Mouse (Mus musculus): ENCODE measurements around the gene Fam213b. TPM values are rescaled to one million over a fixed set of nuclear protein-coding genes. Genes with fewer than 3 reads are reported as not detected.
A peak's percentile ranks its signal among the peaks of the same experiment; 100 is the strongest.

Gene Fam213b
- polyA plus RNA-seq, 1 experiment from 2014 or later: 64.5 TPM

DNA sequence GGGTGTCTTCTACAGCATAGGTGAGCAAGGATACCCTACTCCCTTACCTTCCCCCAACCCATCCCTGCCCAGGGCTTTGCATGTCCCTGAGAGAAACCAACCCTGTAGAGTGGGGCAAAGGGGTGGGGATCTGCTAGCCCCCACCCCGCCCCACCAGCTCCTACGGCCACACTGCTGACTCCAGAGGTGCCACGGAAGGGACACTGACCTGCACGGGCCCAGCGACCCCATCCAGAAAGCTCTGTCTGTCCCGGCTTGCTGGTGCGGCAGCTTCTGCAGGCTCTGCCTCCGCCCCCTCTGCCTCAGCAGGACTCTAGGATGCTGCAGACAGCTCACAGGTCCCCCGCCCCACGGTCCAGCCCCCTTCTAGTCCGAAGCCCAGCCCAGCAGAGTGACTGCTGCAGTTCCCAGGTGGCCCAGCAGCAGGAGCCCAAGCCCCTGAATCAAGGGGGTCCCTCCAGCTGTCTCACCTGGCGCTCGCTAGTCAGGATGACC lies 27.1 kb downstream of the Fam213b start:
- Histone ChIP-seq H3K36me3 (ENCODE audit: control insufficient read depth, insufficient read depth, low read length) (no peaks in the 10 kb centered on the region), H3K9ac (ENCODE audit: low read depth, low read length) (peak overlapping the region; percentile 59), H3K27me3 (ENCODE audit: control insufficient read depth, insufficient read depth, low read depth, low read length) (peaks cover 3% of the 10 kb centered on the region), H3K27ac (ENCODE audit: low read length) (no peak overlapping the region), H3K4me1 (ENCODE audit: control insufficient read depth, insufficient read depth, low read length) (no peaks in the 10 kb centered on the region), H3K4me3 (ENCODE audit: low read depth, low read length) (peak overlapping the region; percentile 36), H3K4me2 (ENCODE audit: low read length) (peak overlapping the region; percentile 52), H3K9me3 (replicated peaks; ENCODE audit: control insufficient read depth, low read length, poor library complexity, severe bottlenecking) (no peaks in the 10 kb centered on the region)
- 4% methylated on average over 13 of the region's 13 CpGs for WGBS
- ATAC-seq: peak; percentile 63

DNA sequence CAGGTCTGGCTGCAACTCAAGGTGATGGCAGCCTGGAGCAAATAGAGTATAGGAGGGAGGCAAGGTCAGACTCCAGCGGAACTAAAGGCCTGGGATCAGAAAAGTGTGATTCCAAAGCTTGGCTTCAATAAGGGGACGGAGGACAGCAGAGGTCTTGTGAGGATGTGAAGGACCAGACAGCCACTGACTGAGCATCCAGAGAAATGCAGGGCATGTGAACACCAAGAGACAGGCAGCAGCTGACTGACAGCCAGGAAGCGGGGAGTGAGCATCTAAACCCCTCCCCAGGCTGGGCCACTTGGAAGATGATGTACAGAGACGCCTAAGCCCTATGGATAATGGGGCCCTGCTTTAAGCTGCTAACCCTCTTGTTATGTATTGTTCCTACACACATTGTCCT lies 28.2 kb downstream of the Fam213b start:
- H3K36me3 ChIP-seq (ENCODE audit: control insufficient read depth, insufficient read depth, low read length): no peaks in the 10 kb centered on the region
- H3K27me3 ChIP-seq (ENCODE audit: control insufficient read depth, insufficient read depth, low read depth, low read length): no peaks in the 10 kb centered on the region; the same call in 1 of the 2 replicates
- no peak overlapping the region for H3K27ac ChIP-seq (ENCODE audit: low read length)
- H3K4me3 ChIP-seq (ENCODE audit: low read depth, low read length): no peak overlapping the region
- WGBS: 56% methylated on average over 4 of the region's 4 CpGs
- H3K9me3 ChIP-seq (replicated peaks; ENCODE audit: control insufficient read depth, low read length, poor library complexity, severe bottlenecking): no peaks in the 10 kb centered on the region
- H3K4me2 ChIP-seq (ENCODE audit: low read length): no peak overlapping the region
- H3K4me1 ChIP-seq (ENCODE audit: control insufficient read depth, insufficient read depth, low read length): no peaks in the 10 kb centered on the region
- H3K9ac ChIP-seq (ENCODE audit: low read depth, low read length): no peak overlapping the region
- ATAC-seq: no peak

DNA sequence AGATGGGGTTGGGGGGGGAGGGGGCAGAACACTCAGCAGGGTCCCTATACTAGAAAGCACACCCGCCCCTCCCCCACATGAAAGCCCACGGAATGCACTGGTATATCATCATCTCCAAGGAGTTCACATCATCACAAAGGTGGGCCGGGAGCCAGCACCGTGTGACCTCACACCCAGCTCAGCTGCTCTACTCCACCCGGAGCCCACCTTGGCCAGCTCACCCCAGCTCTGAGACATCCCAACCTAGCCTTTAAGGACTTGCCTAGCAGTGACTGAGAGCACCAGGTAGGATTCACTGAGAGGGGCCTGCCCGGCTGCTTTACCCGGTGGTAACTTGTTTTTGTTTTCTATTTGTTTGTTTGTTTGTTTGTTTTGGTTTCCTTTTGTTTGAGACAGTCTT lies 29.5 kb downstream of the Fam213b start, which contains the start of gene Mmel1:
Gene Mmel1, plus strand, starts transcription at position 146 of the 400 bp plus-strand sequence.
- Histone ChIP-seq H3K4me2 (ENCODE audit: low read length) (no peak within 1 kb of the TSS), H3K4me3 (ENCODE audit: low read depth, low read length) (no peak within 1 kb of the TSS), H3K4me1 (ENCODE audit: control insufficient read depth, insufficient read depth, low read length) (peaks cover 5% of the 10 kb centered on the region; the same call in 1 of the 2 replicates), H3K27ac (ENCODE audit: low read length) (no peak within 1 kb of the TSS), H3K36me3 (ENCODE audit: control insufficient read depth, insufficient read depth, low read length) (no peaks in the 10 kb centered on the region), H3K9me3 (replicated peaks; ENCODE audit: control insufficient read depth, low read length, poor library complexity, severe bottlenecking) (no peaks in the 10 kb centered on the region), H3K27me3 (ENCODE audit: control insufficient read depth, insufficient read depth, low read depth, low read length) (no peaks in the 10 kb centered on the region; the same call in 1 of the 2 replicates), H3K9ac (ENCODE audit: low read depth, low read length) (0 out of 2 replicates have a peak within 1 kb of the TSS, but pooled peaks have one; percentile 26)
- 87% methylated on average over 7 of the region's 7 CpGs for WGBS
- ATAC-seq: no peak

DNA sequence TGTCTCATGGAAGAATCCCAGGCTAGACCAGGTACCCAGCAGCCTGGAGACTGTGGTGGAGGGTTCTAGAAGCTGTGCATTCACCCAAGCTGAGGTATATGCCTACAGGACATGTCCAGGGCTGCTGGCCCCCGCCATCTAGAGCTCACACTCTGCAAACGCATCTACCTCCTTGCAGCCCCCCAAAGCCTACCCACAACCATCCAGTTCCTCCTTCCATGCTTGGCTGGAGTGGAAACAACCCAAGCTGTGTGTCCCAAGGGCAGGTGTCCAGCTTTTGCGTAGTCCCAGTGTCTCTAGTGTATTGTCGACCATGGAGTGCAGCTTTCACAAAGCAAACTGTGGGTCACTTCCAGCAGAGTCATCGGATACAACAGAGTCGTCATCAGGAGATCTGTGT lies 31.7 kb downstream of the Fam213b start:
- no peak for ATAC-seq
- no peak overlapping the region for H3K27ac ChIP-seq (ENCODE audit: low read length)
- H3K9me3 ChIP-seq (replicated peaks; ENCODE audit: control insufficient read depth, low read length, poor library complexity, severe bottlenecking): no peaks in the 10 kb centered on the region
- H3K4me1 ChIP-seq (ENCODE audit: control insufficient read depth, insufficient read depth, low read length): peaks cover 10% of the 10 kb centered on the region
- H3K4me2 ChIP-seq (ENCODE audit: low read length): no peak overlapping the region
- H3K36me3 ChIP-seq (ENCODE audit: control insufficient read depth, insufficient read depth, low read length): no peaks in the 10 kb centered on the region
- H3K9ac ChIP-seq (ENCODE audit: low read depth, low read length): no peak overlapping the region
- H3K4me3 ChIP-seq (ENCODE audit: low read depth, low read length): no peak overlapping the region
- WGBS: 85% methylated on average over 6 of the region's 6 CpGs
- H3K27me3 ChIP-seq (ENCODE audit: control insufficient read depth, insufficient read depth, low read depth, low read length): no peaks in the 10 kb centered on the region

DNA sequence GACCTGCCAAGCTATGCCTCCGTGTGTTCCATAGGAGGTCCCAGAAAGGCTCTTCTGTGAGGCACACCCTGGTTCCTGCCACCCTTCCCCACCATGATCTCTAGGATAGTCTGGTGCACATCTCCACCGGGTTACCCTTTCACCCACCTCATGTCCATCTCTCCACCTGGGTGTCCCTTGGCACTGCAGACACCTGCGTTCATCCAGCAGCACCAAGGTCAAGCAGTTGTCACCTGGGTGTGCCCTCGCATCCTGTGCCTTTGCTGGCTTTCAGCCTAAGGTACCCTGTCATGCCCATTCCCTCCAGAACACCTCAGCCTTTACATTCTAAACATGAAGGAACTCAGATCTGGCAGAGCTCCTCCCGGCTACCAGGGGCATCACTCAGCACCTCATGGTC lies 32.5 kb downstream of the Fam213b start:
- Histone ChIP-seq H3K4me3 (ENCODE audit: low read depth, low read length) (no peak overlapping the region), H3K9ac (ENCODE audit: low read depth, low read length) (no peak overlapping the region), H3K4me2 (ENCODE audit: low read length) (no peak overlapping the region), H3K27me3 (ENCODE audit: control insufficient read depth, insufficient read depth, low read depth, low read length) (no peaks in the 10 kb centered on the region), H3K4me1 (ENCODE audit: control insufficient read depth, insufficient read depth, low read length) (peaks cover 10% of the 10 kb centered on the region), H3K36me3 (ENCODE audit: control insufficient read depth, insufficient read depth, low read length) (no peaks in the 10 kb centered on the region), H3K27ac (ENCODE audit: low read length) (no peak overlapping the region), H3K9me3 (replicated peaks; ENCODE audit: control insufficient read depth, low read length, poor library complexity, severe bottlenecking) (no peaks in the 10 kb centered on the region)
- no peak for ATAC-seq
- 89% methylated on average over 5 of the region's 5 CpGs for WGBS

DNA sequence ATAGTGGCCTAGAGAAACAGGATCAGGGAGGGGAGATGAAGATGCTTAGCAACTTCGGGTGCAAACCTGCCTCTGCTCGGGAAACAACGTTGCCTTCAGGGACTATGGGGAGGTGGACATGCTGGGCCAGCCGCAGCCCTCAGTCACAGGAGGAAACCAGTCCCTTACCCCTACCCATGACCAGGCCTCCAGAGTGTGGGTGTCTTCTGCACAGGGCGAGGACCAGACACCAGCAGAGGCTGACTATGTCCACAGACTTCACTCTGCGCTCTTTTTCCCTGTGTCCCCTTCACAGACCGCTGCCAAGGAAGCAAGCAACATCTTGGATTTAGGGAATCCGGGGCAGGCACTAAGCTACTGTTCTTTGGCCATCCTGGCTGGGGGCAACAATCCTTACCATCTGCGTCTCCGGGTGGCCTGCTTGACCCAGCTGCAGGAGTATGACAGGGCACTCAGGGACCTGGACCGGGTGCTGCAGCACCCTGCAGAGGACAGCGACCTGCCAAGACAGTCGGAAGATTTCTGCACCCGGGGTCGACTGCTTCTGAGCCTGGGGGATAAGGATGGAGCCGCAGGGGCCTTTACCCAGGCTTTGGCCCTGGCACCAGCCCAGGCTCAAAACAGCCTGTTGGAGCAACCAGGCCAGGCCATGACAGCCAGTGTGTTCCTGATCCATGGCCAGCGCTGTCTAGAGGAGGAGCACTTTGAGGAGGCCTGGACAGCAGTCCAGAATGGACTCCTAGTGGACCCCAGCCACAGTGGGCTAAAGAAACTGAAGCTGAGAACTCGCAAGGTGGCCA lies 33.8 kb downstream of the Fam213b start:
- H3K9ac ChIP-seq (ENCODE audit: low read depth, low read length): peak overlapping the region; percentile 68
- ATAC-seq: peak; percentile 44
- H3K27me3 ChIP-seq (ENCODE audit: control insufficient read depth, insufficient read depth, low read depth, low read length): no peaks in the 10 kb centered on the region
- WGBS: 79% methylated on average over 18 of the region's 18 CpGs
- peaks cover 10% of the 10 kb centered on the region for H3K4me1 ChIP-seq (ENCODE audit: control insufficient read depth, insufficient read depth, low read length)
- H3K27ac ChIP-seq (ENCODE audit: low read length): peak overlapping the region; percentile 80
- H3K9me3 ChIP-seq (replicated peaks; ENCODE audit: control insufficient read depth, low read length, poor library complexity, severe bottlenecking): no peaks in the 10 kb centered on the region
- peak overlapping the region; percentile 64 for H3K4me2 ChIP-seq (ENCODE audit: low read length)
- no peak overlapping the region for H3K4me3 ChIP-seq (ENCODE audit: low read depth, low read length)
- H3K36me3 ChIP-seq (ENCODE audit: control insufficient read depth, insufficient read depth, low read length): no peaks in the 10 kb centered on the region

DNA sequence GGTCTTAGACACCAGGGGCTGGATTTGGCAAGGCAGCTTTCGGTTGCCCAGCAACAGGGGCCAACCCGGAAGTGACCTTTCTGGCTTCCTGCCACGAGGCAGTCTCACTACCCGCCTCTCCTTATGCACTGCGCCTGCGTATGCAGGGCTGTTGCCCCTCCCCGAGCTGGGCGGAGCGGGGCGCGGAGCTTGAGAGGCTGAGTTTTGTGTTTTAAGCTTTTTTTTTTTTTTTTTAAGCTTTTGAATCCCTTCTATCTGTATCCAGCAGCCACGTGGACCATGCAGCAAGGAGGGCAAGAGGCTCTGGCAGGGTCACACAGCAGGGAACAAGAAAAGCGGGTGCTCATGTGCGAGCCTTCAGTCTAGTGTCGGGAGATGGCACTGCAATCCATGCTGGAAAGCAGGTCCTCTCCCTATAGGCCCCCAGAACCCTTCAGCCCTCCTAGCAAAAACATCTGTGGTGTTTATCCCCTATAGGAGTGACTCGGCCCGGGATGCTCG lies 34.6 kb downstream of the Fam213b start:
- Histone ChIP-seq H3K4me1 (ENCODE audit: control insufficient read depth, insufficient read depth, low read length) (peaks cover 10% of the 10 kb centered on the region), H3K27ac (ENCODE audit: low read length) (peak overlapping the region; percentile 80), H3K9me3 (replicated peaks; ENCODE audit: control insufficient read depth, low read length, poor library complexity, severe bottlenecking) (no peaks in the 10 kb centered on the region), H3K9ac (ENCODE audit: low read depth, low read length) (peak overlapping the region; percentile 68), H3K4me2 (ENCODE audit: low read length) (peak overlapping the region; percentile 64), H3K27me3 (ENCODE audit: control insufficient read depth, insufficient read depth, low read depth, low read length) (no peaks in the 10 kb centered on the region), H3K4me3 (ENCODE audit: low read depth, low read length) (peak overlapping the region; percentile 42), H3K36me3 (ENCODE audit: control insufficient read depth, insufficient read depth, low read length) (no peaks in the 10 kb centered on the region)
- under 1% methylated on average over 18 of the region's 18 CpGs for WGBS
- peak; percentile 91 for ATAC-seq

DNA sequence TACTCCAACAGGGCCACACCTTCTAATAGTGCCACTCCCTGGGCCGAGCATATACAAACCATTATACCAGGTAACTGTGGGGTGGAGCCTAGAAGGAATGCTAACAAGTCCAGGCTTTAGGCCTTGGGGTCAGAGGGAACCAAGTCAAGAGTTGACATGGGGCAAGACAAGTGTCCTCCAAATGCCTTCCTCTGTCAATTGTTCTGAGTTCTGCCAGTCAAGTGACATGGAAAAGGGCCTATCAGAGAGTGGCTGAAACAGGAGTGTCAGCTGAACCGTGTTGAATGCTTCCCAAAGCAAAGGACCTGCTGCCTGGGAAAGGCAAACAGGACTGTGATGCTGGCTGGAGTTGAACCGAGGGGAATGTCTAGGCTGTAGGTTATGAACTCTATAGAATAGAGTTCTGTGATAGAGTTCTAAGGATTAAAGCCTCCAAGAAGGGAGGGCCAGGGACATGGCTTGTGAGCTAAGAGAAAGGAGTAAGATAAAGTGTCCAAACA lies 35.4 kb downstream of the Fam213b start:
- Histone ChIP-seq H3K4me2 (ENCODE audit: low read length) (no peak overlapping the region), H3K4me3 (ENCODE audit: low read depth, low read length) (no peak overlapping the region), H3K4me1 (ENCODE audit: control insufficient read depth, insufficient read depth, low read length) (peaks cover 10% of the 10 kb centered on the region), H3K9ac (ENCODE audit: low read depth, low read length) (no peak overlapping the region), H3K36me3 (ENCODE audit: control insufficient read depth, insufficient read depth, low read length) (no peaks in the 10 kb centered on the region), H3K27ac (ENCODE audit: low read length) (peak overlapping the region; percentile 58; the same call in 1 of the 2 replicates), H3K9me3 (replicated peaks; ENCODE audit: control insufficient read depth, low read length, poor library complexity, severe bottlenecking) (no peaks in the 10 kb centered on the region), H3K27me3 (ENCODE audit: control insufficient read depth, insufficient read depth, low read depth, low read length) (no peaks in the 10 kb centered on the region; the same call in 1 of the 2 replicates)
- ATAC-seq: no peak
- 90% methylated on average over 3 of the region's 3 CpGs for whole genome bisulfite sequencing

DNA sequence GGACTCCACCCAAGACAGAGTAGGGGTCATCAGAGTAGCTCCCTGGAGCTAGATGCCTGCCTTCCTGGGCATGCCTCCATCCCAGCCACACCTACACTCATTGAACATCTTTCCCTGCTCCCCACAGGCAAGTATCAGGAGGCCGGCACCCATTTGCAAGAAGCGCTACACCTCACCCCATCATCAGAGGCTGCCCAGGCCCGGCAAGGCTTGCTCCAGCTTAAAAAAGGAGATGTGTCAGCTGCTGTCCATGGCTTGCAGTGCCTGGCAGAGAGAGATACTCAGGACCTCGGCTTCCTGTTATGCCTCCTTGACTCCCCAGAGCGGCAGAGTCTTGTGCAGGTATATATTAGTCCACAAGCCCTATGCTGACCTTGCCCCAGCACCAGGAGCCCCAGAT lies 37.0 kb downstream of the Fam213b start:
- H3K9ac ChIP-seq (ENCODE audit: low read depth, low read length): no peak overlapping the region
- H3K4me1 ChIP-seq (ENCODE audit: control insufficient read depth, insufficient read depth, low read length): peaks cover 10% of the 10 kb centered on the region
- no peak overlapping the region for H3K4me2 ChIP-seq (ENCODE audit: low read length)
- H3K4me3 ChIP-seq (ENCODE audit: low read depth, low read length): no peak overlapping the region
- H3K27ac ChIP-seq (ENCODE audit: low read length): no peak overlapping the region
- no peaks in the 10 kb centered on the region for H3K36me3 ChIP-seq (ENCODE audit: control insufficient read depth, insufficient read depth, low read length)
- H3K9me3 ChIP-seq (replicated peaks; ENCODE audit: control insufficient read depth, low read length, poor library complexity, severe bottlenecking): no peaks in the 10 kb centered on the region
- 85% methylated on average over 5 of the region's 5 CpGs for whole genome bisulfite sequencing
- H3K27me3 ChIP-seq (ENCODE audit: control insufficient read depth, insufficient read depth, low read depth, low read length): no peaks in the 10 kb centered on the region; the same call in 1 of the 2 replicates
- no peak for ATAC-seq

Measured in midbrain, embryonic 16.5 days (tissue).